Mouse (Mus musculus) embryonic fibroblast, embryonic 13.5 days (primary cell): ENCODE measurements around the gene Mob3b.

ENCODE experiments used
- CTCF ChIP-seq: IDR thresholded peaks from 2 replicates; pipeline ENCODE4 v1.5.1; 2011; ENCODE audit warnings: mild to moderate bottlenecking, control low read depth, low read length, moderate library complexity, borderline replicate concordance; ENCODE audit not compliant: insufficient read depth
- POLR2A ChIP-seq: IDR thresholded peaks from 2 replicates; pipeline ENCODE4 v1.6.1; 2011; ENCODE audit warnings: low read depth, mild to moderate bottlenecking, control low read depth, low read length, moderate library complexity

DNA sequence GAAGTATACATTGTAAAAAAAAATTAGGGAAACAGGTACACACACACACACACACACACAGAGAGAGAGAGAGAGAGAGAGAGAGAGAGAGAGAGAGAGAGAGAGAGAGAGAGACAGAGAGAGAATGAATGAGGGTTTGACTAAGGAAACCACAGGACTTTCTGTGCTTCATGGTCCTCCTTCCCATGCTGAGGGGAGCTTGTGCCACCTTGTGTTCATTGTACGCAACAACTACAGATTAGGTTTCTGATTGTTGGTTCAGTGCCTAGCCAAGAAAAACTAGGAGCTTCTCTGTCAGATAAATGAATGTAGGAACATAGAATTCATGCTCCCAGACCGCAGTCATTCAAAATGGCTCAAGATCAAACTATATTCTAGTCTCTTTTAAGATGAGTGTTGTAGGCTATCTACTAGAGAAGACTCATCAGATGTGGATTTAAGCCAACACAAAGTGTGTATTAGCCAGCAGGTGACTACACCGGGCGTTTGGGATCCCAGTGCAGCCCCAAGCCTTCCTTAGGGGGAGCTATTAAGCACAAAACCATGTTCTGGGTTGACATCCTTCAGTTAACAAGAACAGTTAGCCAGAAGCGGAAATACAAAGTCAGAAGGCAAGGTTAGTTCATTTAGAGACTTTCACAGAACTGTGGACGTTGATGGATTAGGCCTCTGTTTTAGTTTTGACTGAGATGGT lies 235.0 kb downstream of the Mob3b start:
- TF ChIP-seq CTCF (peak; percentile 85; the same call in 1 of the 2 replicates), POLR2A (no peak)
